In the genomic region with DNA sequence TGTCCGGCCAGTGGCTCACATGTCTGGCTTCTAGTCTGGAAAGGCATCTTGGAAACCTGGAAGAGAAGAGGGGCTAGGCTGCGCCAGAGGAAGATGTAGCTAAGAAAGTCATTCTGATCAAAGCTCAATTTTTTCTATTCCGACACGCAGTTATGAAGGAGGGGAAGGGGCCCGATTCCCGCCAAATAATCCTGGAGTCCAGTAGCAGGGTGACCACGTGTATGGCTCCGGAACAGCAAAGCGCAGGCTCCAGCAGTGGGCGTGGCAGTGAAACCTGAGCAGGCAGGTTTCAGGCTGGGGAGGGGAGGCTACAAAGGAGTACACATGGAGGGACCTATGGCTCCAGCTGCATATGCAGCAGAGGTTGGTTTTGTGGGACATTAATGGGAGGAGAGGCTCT, we compare ENCODE assay signal across 5 mouse cellular contexts.
A peak's percentile ranks its signal among the peaks of the same experiment; 100 is the strongest.
DNase-seq lines count a peak whose midpoint lies in the region; ATAC-seq lines count a peak whose summit lies in the region.
"Not testable (repeated sequence)": the region's sequence is repeated elsewhere in the genome, so short reads cannot be mapped to it uniquely, and the experiment has no call there.

No protein-coding gene starts in this region.

- H3K4me2 ChIP-seq in limb, embryonic 11.5 days (ENCODE audit: low read depth, severe bottlenecking) = not testable (repeated sequence)

- DNase-seq in ES-CJ7 (ENCODE audit: low read depth, low spot score) (peak; percentile 25), R1 (ENCODE audit: low read depth, low spot score) (peak; percentile 27), ZHBTc4 (ENCODE audit: low read depth, low spot score) (peak; percentile 34)
- peak; percentile 84 for DNase-seq in heart, adult 11 months
- not testable (repeated sequence) for DNase-seq in limb, embryonic 11.5 days (ENCODE audit: low spot score)

- H3K36me3 ChIP-seq in limb, embryonic 11.5 days (ENCODE audit: control insufficient read depth, insufficient read depth, low read length) = not testable (repeated sequence)

- H3K4me1 ChIP-seq in limb, embryonic 11.5 days (ENCODE audit: control insufficient read depth, insufficient read depth, low read length) = not testable (repeated sequence)

- H3K9me3 ChIP-seq in limb, embryonic 11.5 days (ENCODE audit: control insufficient read depth, low read length) = not testable (repeated sequence)

- H3K9ac ChIP-seq in limb, embryonic 11.5 days (ENCODE audit: low read length) = not testable (repeated sequence)

- not testable (repeated sequence) for H3K27ac ChIP-seq in limb, embryonic 11.5 days (replicated peaks; ENCODE audit: low read depth, low read length)

- peak; percentile 54; the same call in 1 of the 2 replicates for ATAC-seq in limb, embryonic 11.5 days (ENCODE audit: insufficient number of reproducible peaks, low FRiP score, low TSS enrichment, low read depth)

- 70% methylated on average over 10 of the region's 10 CpGs for WGBS in limb, embryonic 11.5 days

- H3K4me3 ChIP-seq in limb, embryonic 11.5 days (ENCODE audit: low read depth, low read length) = not testable (repeated sequence)

- H3K27me3 ChIP-seq in limb, embryonic 11.5 days (ENCODE audit: control insufficient read depth, insufficient read depth, low read length) = not testable (repeated sequence)
